Mouse (Mus musculus): ENCODE data around the gene Gsdma2. TPM values are rescaled to one million over a fixed set of nuclear protein-coding genes. Genes with fewer than 3 reads are reported as not detected.

The Gsdma2 gene
- polyA plus RNA-seq, 1 experiment from 2014 or later: 0.20 TPM

DNA sequence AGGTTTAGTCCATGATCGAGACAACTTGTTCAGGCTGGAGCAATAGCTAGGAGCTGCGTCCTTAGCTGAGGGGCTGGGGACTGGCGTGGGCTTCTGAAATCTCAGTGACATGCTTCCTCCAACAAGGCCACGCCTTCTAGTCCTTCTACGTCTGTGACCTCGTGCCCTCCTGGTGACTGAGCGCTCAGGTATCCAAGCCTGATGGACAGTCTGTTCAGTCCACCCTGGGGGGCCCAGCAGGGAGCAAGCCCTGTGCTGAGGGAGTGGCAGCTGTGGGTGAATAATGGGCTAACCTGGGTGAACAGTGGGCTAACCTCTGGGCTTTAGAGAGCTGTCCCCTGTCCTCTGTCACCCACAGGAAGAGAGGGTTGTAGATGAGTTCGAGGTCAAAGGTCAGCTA lies 41.5 kb downstream of the Gsdma2 start:
- Histone ChIP-seq H3K4me3 (replicated peaks) (no peak overlapping the region), H3K27ac (no peak overlapping the region)
- ATAC-seq: no peak

DNA sequence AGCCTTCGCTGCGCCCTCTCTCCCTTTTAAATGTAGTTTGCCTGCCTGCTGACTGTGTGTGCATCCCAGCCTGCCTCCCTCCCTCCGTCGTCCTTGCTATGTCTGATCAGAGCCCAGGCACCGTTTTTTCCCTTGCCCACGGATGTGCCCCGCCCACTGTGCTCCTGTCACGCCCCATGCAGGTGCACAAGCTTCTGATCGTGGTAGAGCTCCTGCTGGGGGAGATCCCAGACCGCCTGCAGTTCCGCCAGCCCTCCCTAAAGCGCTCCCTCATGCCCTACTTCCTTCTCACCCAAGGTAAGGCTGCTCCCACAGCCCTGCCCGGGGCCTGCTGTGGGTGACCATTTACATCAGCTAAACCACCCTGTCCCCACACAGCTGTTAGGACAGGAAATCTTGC lies 46.6 kb downstream of the Gsdma2 start:
- 0 out of 2 replicates have a peak, but pooled peaks have one; percentile 37 for ATAC-seq
- H3K4me3 ChIP-seq (replicated peaks): no peak overlapping the region
- no peaks in the 10 kb centered on the region for H3K4me1 ChIP-seq (replicated peaks)
- no peak overlapping the region for H3K4me2 ChIP-seq (replicated peaks)
- no peak overlapping the region for H3K9ac ChIP-seq
- no peaks in the 10 kb centered on the region for H3K9me3 ChIP-seq
- no peak overlapping the region for H3K27ac ChIP-seq
- H3K27me3 ChIP-seq (replicated peaks): no peaks in the 10 kb centered on the region
- 67% methylated on average over 13 of the region's 13 CpGs for WGBS
- H3K36me3 ChIP-seq: peaks cover 53% of the 10 kb centered on the region

More for the DNA sequence above, 41.5 kb downstream of the Gsdma2 start:
- Histone ChIP-seq H3K4me2 (replicated peaks) (no peak overlapping the region), H3K4me1 (replicated peaks) (0 out of 2 replicates have a peak, but pooled peaks cover 4% of the 10 kb centered on the region), H3K9me3 (no peaks in the 10 kb centered on the region), H3K27me3 (replicated peaks) (no peaks in the 10 kb centered on the region), H3K36me3 (peaks cover 55% of the 10 kb centered on the region), H3K9ac (no peak overlapping the region)
- 86% methylated on average over 8 of the region's 8 CpGs for WGBS

DNA sequence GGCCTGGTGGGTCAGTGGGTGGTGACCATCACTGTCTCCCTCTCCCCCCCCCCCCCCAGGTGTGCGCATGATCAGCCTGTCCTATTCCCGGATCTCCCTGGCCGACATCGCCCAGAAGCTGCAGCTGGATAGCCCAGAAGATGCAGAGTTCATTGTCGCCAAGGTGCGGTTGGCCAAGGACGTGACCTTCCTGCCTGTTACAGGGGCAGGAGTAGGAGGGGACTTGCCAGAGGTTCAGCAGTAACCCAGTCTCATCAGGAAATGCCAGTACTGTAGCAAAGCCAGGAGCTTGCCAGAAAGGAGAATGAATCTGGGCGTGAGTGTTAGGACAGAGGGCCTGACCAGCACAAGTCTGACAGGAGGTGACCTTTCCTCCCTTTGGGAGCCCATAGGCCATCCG lies 47.2 kb downstream of the Gsdma2 start:
- no peak overlapping the region for H3K27ac ChIP-seq

DNA sequence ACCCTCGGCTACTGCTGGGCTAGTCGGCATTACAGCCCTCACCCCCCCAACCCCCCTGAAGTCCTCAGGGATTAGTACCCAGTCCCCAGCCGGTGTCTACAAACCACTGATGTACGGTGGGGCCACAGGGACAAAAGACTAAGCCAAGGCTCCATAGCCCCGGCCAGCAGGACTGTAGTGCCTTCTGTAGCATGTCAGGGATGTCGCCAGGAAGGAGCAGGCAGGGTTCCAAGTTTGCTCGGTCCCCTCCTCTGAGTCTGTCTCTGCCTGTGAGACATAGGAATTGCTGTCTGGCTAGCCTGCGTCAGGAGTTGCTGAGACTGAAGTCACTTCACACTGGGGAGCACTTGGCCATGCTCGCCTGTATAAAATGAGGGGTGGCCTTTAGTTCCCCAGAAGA lies 47.7 kb downstream of the Gsdma2 start:
- Histone ChIP-seq H3K4me1 (replicated peaks) (no peaks in the 10 kb centered on the region), H3K27me3 (replicated peaks) (no peaks in the 10 kb centered on the region), H3K4me3 (replicated peaks) (no peak overlapping the region), H3K36me3 (peaks cover 51% of the 10 kb centered on the region), H3K9ac (no peak overlapping the region), H3K27ac (no peak overlapping the region), H3K9me3 (no peaks in the 10 kb centered on the region), H3K4me2 (replicated peaks) (no peak overlapping the region)
- WGBS: 76% methylated on average over 9 of the region's 9 CpGs
- no peak for ATAC-seq

More for the DNA sequence above, 47.2 kb downstream of the Gsdma2 start:
- H3K9me3 ChIP-seq: no peaks in the 10 kb centered on the region
- H3K27me3 ChIP-seq (replicated peaks): no peaks in the 10 kb centered on the region
- no peaks in the 10 kb centered on the region for H3K4me1 ChIP-seq (replicated peaks)
- WGBS: 86% methylated on average over 9 of the region's 9 CpGs
- ATAC-seq: no peak
- H3K36me3 ChIP-seq: peaks cover 51% of the 10 kb centered on the region
- H3K4me3 ChIP-seq (replicated peaks): no peak overlapping the region
- no peak overlapping the region for H3K4me2 ChIP-seq (replicated peaks)
- H3K9ac ChIP-seq: no peak overlapping the region

DNA sequence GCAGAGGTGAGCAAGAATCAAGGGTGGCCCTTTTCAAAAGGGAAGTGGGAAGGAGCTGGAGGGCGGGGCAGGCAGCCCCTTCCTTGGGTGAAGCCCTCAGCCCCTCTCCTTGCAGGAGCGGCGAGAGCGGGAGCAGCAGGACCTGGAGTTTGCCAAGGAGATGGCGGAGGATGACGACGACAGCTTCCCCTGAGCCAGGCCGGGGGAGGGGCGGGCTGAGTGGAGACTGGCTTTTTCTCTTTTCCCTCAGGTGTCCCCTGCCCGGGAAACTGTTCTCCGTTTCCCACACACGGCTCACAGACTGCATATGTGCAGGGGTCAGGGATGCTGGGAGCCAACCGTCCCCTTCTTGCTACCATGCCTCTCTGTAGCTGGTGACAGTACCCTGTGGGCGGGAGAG lies 48.8 kb downstream of the Gsdma2 start:
- Histone ChIP-seq H3K36me3 (peaks cover 42% of the 10 kb centered on the region), H3K9ac (no peak overlapping the region), H3K4me3 (replicated peaks) (no peak overlapping the region), H3K4me1 (replicated peaks) (no peaks in the 10 kb centered on the region), H3K9me3 (no peaks in the 10 kb centered on the region), H3K27me3 (replicated peaks) (no peaks in the 10 kb centered on the region), H3K4me2 (replicated peaks) (no peak overlapping the region), H3K27ac (no peak overlapping the region)
- WGBS: 65% methylated on average over 14 of the region's 14 CpGs
- ATAC-seq: no peak

DNA sequence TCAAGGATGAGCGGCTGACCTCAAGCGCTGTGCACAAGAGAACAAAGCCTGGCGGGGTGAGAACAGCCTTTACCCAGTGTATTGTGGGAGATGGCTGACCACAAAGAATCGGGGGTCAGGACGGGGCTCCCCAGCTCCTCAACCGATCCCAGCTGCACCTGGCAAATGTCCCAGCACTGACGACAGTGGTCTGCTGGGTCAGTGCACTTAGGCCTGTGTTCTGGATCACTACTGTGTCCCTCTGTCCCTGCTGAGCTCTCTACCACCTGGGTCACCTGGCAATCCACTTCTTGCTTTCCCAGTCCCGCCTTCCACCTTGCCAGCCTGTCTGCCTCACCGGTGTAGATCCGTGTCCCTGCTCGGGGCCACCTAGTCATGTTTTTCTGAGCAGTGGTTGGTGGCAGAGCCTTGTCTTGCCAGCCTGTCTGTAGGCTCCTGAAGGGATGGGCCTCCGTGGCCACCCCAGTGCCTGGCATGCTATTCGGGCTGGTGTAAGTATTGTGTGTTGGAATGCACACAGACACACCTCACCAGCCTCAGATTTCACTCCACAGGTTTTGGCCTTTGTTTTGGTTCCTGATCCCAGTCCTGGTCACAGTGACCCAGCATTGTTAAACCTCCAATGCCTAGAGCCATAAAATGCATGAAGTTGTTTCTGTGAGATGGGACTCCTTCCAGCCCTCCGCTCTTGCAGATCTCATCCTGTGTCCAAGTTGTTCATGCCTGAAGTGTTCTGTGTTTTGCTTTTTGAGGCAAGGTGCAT lies 50.1 kb downstream of the Gsdma2 start:
- peaks cover 30% of the 10 kb centered on the region for H3K36me3 ChIP-seq
- no peak overlapping the region for H3K27ac ChIP-seq
- H3K9ac ChIP-seq: no peak overlapping the region
- WGBS: 85% methylated on average over 14 of the region's 14 CpGs
- no peaks in the 10 kb centered on the region for H3K9me3 ChIP-seq
- no peak for ATAC-seq
- no peak overlapping the region for H3K4me3 ChIP-seq (replicated peaks)
- no peaks in the 10 kb centered on the region for H3K4me1 ChIP-seq (replicated peaks)
- no peaks in the 10 kb centered on the region for H3K27me3 ChIP-seq (replicated peaks)
- H3K4me2 ChIP-seq (replicated peaks): no peak overlapping the region

DNA sequence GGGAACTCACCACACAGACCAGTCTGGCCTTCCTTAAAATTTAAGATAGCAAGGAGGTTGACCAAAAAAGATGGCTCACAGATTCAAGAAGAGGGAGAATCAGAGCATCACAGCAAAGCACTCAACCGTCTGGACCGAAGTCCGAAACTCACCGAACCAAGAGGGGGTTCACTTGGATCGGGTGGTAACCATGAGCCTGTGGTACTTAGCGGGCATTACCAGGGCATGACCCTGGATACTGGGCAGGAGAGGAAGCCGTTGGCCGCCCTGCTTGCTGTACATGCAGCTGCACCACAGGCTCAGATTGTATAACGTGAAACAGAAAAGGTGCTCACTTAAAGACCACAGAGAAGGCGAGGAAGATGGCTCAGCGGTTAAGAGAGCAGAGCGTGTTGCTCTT lies 50.7 kb downstream of the Gsdma2 start:
- Histone ChIP-seq H3K27ac (no peak overlapping the region), H3K4me2 (replicated peaks) (no peak overlapping the region), H3K27me3 (replicated peaks) (no peaks in the 10 kb centered on the region), H3K36me3 (peaks cover 28% of the 10 kb centered on the region), H3K4me3 (replicated peaks) (no peak overlapping the region), H3K9ac (no peak overlapping the region), H3K4me1 (replicated peaks) (no peaks in the 10 kb centered on the region), H3K9me3 (no peaks in the 10 kb centered on the region)
- 90% methylated on average over 12 of the region's 12 CpGs for WGBS
- ATAC-seq: no peak

DNA sequence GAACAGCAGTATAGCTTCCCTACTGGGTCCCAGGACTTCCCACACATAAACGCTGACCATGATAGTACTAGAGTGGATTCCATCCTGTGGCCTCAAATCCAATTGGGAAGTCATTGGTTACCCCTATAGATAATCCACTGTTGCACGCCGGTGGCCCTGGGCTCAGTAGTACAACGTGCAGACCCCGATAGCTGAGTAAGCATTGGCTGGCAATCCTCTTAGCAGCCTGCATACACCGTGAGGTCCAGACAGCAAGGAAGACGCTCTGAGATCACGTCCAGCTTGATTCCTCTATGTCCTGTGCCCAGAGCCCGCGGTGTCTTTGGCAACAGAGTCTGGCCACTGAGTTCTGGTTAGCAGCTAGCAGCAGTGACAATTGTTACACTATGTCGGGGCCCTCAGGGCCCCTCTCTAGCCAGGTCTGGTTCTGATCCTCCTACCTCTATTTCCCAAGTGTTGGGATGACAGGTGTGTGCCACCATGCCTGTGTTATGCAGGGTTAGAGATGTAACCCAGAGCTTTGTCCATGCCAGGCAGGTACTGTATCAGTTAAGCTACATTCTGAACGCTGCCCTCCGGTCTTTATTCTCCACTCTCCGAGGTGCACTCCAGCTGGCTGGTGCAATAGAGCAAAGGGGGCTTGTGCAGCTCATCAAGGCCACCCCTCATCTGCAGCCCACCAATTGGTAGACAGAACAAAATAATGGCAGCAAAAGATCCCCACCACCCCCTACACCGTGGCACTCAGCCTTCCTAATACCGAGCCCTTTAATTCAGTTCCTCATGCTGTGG lies 52.5 kb downstream of the Gsdma2 start:
- 86% methylated on average over 16 of the region's 16 CpGs for WGBS
- Histone ChIP-seq H3K9me3 (no peaks in the 10 kb centered on the region), H3K27ac (no peak overlapping the region), H3K36me3 (peaks cover 16% of the 10 kb centered on the region; the same call in 1 of the 2 replicates), H3K4me3 (replicated peaks) (no peak overlapping the region), H3K4me2 (replicated peaks) (no peak overlapping the region), H3K9ac (no peak overlapping the region), H3K4me1 (replicated peaks) (no peaks in the 10 kb centered on the region), H3K27me3 (replicated peaks) (no peaks in the 10 kb centered on the region)
- ATAC-seq: no peak

DNA sequence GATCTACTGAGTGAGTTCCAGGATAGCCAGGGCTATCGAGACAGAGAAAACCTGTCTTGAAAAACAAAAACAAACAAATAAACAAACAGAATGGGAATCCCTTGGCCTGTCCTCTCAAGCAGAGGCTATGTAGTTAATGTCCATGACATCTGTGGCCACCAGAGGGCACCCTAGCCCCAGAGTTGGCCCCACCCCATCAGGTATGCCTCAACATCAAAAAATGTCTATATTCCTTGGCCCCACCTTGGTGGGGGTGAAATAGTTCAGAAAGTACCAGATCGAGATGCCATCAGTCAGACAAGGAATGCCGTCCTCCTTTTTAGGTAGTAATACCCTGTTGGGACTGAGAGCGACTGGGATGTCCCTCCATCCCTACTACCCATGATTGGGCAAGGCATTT lies 53.4 kb downstream of the Gsdma2 start:
- H3K36me3 ChIP-seq: peaks cover 14% of the 10 kb centered on the region; the same call in 1 of the 2 replicates
- H3K4me1 ChIP-seq (replicated peaks): no peaks in the 10 kb centered on the region
- 31% methylated on average over 4 of the region's 4 CpGs for WGBS
- peak; percentile 78 for ATAC-seq
- no peak overlapping the region for H3K9ac ChIP-seq
- H3K9me3 ChIP-seq: no peaks in the 10 kb centered on the region
- no peak overlapping the region for H3K27ac ChIP-seq
- no peak overlapping the region for H3K4me2 ChIP-seq (replicated peaks)
- no peak overlapping the region for H3K4me3 ChIP-seq (replicated peaks)
- H3K27me3 ChIP-seq (replicated peaks): no peaks in the 10 kb centered on the region

DNA sequence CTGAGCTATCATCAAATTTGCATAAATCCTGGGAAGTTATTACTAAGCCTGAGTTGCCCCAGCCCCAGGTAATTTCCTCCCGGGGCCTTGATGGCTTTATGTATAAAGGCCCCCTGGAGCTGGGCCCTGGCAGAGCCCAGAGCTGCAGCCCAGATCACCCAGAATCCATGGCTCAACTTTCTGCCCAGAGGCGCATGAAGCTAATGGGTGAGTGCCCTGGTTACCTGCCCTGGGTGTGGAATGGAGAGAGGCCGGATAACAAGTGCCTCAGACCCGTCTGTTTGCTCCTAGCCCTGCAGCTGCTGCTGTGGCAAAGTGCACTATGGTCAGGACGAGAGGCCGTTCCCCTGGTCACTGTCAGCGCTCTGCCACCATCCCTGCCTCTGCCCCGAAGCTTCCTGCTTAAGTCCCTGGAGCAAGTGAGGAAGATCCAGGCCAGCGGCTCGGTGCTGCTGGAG lies 54.7 kb downstream of the Gsdma2 start, which contains the start of gene Csf3:
TSS of gene Csf3 (plus strand) at position 51 of the 458 bp plus-strand sequence.
- Histone ChIP-seq H3K9me3 (no peaks in the 10 kb centered on the region), H3K4me1 (replicated peaks) (no peaks in the 10 kb centered on the region), H3K4me2 (replicated peaks) (no peak within 1 kb of the TSS), H3K9ac (no peak within 1 kb of the TSS), H3K4me3 (replicated peaks) (no peak within 1 kb of the TSS), H3K27ac (no peak within 1 kb of the TSS), H3K36me3 (peaks cover 14% of the 10 kb centered on the region; the same call in 1 of the 2 replicates), H3K27me3 (replicated peaks) (no peaks in the 10 kb centered on the region)
- ATAC-seq: no peak
- WGBS: 43% methylated on average over 10 of the region's 10 CpGs

DNA sequence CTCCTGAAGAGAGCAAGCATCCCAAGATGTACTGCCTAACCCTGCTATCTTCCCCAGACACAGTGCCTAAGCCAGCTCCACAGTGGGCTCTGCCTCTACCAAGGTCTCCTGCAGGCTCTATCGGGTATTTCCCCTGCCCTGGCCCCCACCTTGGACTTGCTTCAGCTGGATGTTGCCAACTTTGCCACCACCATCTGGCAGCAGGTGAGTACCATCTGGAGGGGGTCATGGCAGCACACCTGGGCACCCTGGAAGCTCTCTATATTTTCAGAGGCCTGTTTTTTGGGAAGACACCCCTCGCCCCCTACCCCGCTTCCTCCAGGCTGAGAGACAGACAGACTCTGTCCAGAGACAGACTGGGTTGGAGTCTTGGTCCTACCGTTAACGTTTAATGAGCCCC lies 55.8 kb downstream of the Gsdma2 start:
- Histone ChIP-seq H3K36me3 (peaks cover 23% of the 10 kb centered on the region; the same call in 1 of the 2 replicates), H3K27ac (no peak overlapping the region), H3K4me1 (replicated peaks) (no peaks in the 10 kb centered on the region), H3K27me3 (replicated peaks) (no peaks in the 10 kb centered on the region), H3K9me3 (no peaks in the 10 kb centered on the region), H3K4me3 (replicated peaks) (no peak overlapping the region), H3K4me2 (replicated peaks) (no peak overlapping the region), H3K9ac (no peak overlapping the region)
- 68% methylated on average over 5 of the region's 5 CpGs for WGBS
- ATAC-seq: no peak

DNA sequence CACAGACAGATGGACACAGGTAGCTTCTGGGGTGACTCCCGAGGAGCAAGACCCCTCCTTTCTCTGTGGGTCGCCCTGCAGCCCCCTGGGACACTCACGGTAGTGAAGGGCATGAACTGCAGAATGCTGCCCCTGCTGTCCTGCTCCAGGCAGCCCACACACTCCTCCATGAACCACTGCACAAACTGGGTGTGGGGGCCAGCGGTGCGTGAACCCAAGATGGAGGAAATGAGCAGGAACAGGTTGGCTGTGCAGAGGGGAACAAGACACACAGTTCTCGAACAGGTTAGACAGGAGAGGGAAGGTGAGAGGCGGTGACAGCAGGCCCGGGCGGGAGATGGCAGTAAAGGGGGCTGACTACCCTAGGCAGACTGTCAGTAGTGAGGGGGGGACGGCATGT lies 58.5 kb downstream of the Gsdma2 start:
- no peak for ATAC-seq
- Histone ChIP-seq H3K4me3 (replicated peaks) (no peak overlapping the region), H3K27ac (no peak overlapping the region), H3K9me3 (no peaks in the 10 kb centered on the region), H3K4me1 (replicated peaks) (peaks cover 19% of the 10 kb centered on the region), H3K4me2 (replicated peaks) (no peak overlapping the region), H3K27me3 (replicated peaks) (no peaks in the 10 kb centered on the region), H3K9ac (no peak overlapping the region), H3K36me3 (peaks cover 24% of the 10 kb centered on the region; the same call in 1 of the 2 replicates)
- WGBS: 88% methylated on average over 10 of the region's 10 CpGs

All from intestine, embryonic 15.5 days (tissue).